Mouse (Mus musculus) heart, adult 8-10 months (tissue): ENCODE measurements around the gene Cebpg. TPM values are rescaled to one million over a fixed set of nuclear protein-coding genes. Genes with fewer than 3 reads are reported as not detected.

Experiments
- DNase-seq: peaks from one replicate; pipeline ENCODE4 v3.0.0; 2022; ENCODE audit warnings: low spot score
- microRNA-seq: library from miRNA; unstranded; fragments of <30 nt; microRNA quantifications from one replicate; pipeline ENCODE4 v1.2.0, GENCODE M21; 2022
- total RNA-seq, 4 experiments: library from RNA; stranded (reverse); gene quantifications; 2 replicates each; pipeline ENCODE4 v1.2.4; 2022

Gene Cebpg
- total RNA-seq, 4 experiments from 2014 or later, result 16.5 to 24.9 (median 22.3) TPM

- DNase-seq, result peak; percentile 82
These were observed 30.7 kb downstream of the Cebpg start for GRCm38 (mm10) chr7:35025409-35026275.

- DNase-seq, result no peak
These were observed 31.9 kb downstream of the Cebpg start for GRCm38 (mm10) chr7:35024426-35024825.

- DNase-seq, result no peak
These were observed 33.1 kb downstream of the Cebpg start for GRCm38 (mm10) chr7:35023251-35023650.

- DNase-seq, result peak; percentile 31
These were observed 35.0 kb downstream of the Cebpg start for GRCm38 (mm10) chr7:35021365-35021764.

- no peak for DNase-seq
These were observed 41.1 kb downstream of the Cebpg start for GRCm38 (mm10) chr7:35015252-35015651.

- no peak for DNase-seq
These were observed 43.1 kb downstream of the Cebpg start for GRCm38 (mm10) chr7:35013228-35013627.

GRCm38 (mm10) chr7:35006661-35007060 is 49.7 kb downstream of the Cebpg start:
- no peak for DNase-seq

- no peak for DNase-seq
These were observed 53.1 kb downstream of the Cebpg start for GRCm38 (mm10) chr7:35003171-35003737.

- DNase-seq, result peak; percentile 24
These were observed 55.5 kb downstream of the Cebpg start for GRCm38 (mm10) chr7:35000839-35001238.

Small RNA genes lying within 50 kb of the gene (microRNA-seq; reads per million reads assigned to microRNA genes)
- not detected for gene Gm25033

Other genes with a start within 250 kb of the Cebpg start
- not detected for gene Chst8, start 243.9 kb downstream of the Cebpg start, total RNA-seq
- gene Pepd, start 144.2 kb downstream of the Cebpg start, total RNA-seq, result 10 to 100 TPM; 23.3 to 27.0 (median 26.3) TPM
- 1 to 10 TPM; 4.5 to 5.7 (median 4.6) TPM for gene Cebpa, start 62.7 kb upstream of the Cebpg start, total RNA-seq
- gene Slc7a10, start 129.8 kb upstream of the Cebpg start, total RNA-seq, result 1 to 10 TPM in 1 of 4 experiments, under 1 TPM in 3; 0.27 to 1.4 (median 0.66) TPM
- 10 to 100 TPM in 1 of 4 experiments, 1 to 10 TPM in 3; 7.3 to 10.4 (median 9.1) TPM for gene Lrp3, start 158.9 kb upstream of the Cebpg start, total RNA-seq